Mouse (Mus musculus): ENCODE measurements around the gene Dera.

DNA sequence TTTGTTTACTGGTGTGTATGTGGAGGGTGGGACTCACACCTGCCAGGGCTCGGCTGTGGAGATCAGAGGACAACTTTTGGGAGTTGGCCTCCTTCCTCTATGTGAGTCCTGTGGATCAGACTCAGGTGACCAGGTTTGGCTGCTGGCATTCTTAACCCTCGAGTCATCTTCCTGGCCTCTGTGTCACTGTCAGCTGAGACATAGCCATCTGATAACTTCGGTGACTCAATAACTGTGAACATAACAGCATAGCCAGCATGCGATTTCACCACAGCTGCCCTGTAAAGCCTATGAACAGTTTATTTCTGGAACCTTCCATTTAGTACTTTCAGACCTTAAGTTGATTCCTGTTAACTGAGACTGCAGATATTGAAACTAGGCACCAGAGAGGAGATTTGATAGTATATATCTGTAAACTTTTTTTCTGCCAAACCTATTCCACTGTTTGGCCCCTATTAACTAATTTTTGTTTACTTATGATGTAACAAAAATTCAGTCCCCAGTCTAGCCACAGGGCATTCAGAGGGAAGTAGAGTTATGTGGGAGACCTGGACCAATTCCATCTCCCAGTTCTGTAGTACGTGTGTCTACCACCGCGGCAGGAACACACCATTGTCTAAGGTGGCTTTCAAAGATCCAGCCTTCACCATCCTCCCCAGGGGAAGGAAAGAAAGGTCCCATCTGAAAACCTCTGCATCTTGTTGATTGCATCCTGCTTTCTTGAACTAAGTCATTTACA is 29.7 kb downstream of the Dera start:
- TF ChIP-seq EP300 (optimal IDR thresholded peaks at IDR 0.05) (no peak), CTCF (IDR thresholded peaks at IDR 0.05; ENCODE audit: low read depth) (no peak)
